Mouse (Mus musculus) midbrain, embryonic 12.5 days (tissue): ENCODE data around the gene Mtrf1l. TPM values are rescaled to one million over a fixed set of nuclear protein-coding genes. Genes with fewer than 3 reads are reported as not detected.

ENCODE experiments used
- ATAC-seq: fragments of 200-750 bp; cut with Nextera tagmentation; 2 replicates; pipeline ENCODE4 v1.8.0; 2017; ENCODE audit warnings: low read depth, moderate TSS enrichment, moderate library complexity; ENCODE audit not compliant: low FRiP score
- H3K27ac ChIP-seq: fragments of 300-500 bp; sonication (generic); replicated peaks from 2 replicates; pipeline ENCODE4 v1.5.1; 2016; ENCODE audit warnings: mild to moderate bottlenecking
- H3K27me3 ChIP-seq: fragments of 300-500 bp; sonication (generic); 2 replicates; pipeline ENCODE4 v1.6.1; 2016; ENCODE audit warnings: mild to moderate bottlenecking
- H3K36me3 ChIP-seq: fragments of 300-500 bp; sonication (generic); 2 replicates; pipeline ENCODE4 v1.6.1; 2016
- H3K4me1 ChIP-seq: fragments of 300-500 bp; sonication (generic); 2 replicates; pipeline ENCODE4 v1.6.1; 2016
- H3K4me2 ChIP-seq: fragments of 300-500 bp; sonication (generic); replicated peaks from 2 replicates; pipeline ENCODE4 v1.6.1; 2016; ENCODE audit warnings: mild to moderate bottlenecking, moderate library complexity
- H3K4me3 ChIP-seq: fragments of 300-500 bp; sonication (generic); 2 replicates; pipeline ENCODE4 v1.5.1; 2016; ENCODE audit warnings: mild to moderate bottlenecking
- H3K9ac ChIP-seq: fragments of 300-500 bp; sonication (generic); replicated peaks from 2 replicates; pipeline ENCODE4 v1.6.1; 2016; ENCODE audit warnings: mild to moderate bottlenecking, moderate library complexity
- H3K9me3 ChIP-seq: fragments of 300-500 bp; sonication (generic); 2 replicates; pipeline ENCODE4 v1.6.1; 2016; ENCODE audit warnings: mild to moderate bottlenecking
- WGBS: fragments of 180-500 bp; shearing (Covaris S2); methylation state at CpG from one replicate; pipeline ENCODE4 v1.1.7; 2016; 5-methylcytosine and 5-hydroxymethylcytosine counted together
- polyA plus RNA-seq: library from polyadenylated mRNA; unstranded; fragments of >200 nt; fragmentation: Nextera tagmentation; extraction: Ambion mirVana; gene quantifications from 2 replicates; pipeline ENCODE4 v1.2.1, GENCODE M21; 2016

The Mtrf1l gene
- 14.5 and 16.2 TPM in 2 replicates for polyA plus RNA-seq

DNA sequence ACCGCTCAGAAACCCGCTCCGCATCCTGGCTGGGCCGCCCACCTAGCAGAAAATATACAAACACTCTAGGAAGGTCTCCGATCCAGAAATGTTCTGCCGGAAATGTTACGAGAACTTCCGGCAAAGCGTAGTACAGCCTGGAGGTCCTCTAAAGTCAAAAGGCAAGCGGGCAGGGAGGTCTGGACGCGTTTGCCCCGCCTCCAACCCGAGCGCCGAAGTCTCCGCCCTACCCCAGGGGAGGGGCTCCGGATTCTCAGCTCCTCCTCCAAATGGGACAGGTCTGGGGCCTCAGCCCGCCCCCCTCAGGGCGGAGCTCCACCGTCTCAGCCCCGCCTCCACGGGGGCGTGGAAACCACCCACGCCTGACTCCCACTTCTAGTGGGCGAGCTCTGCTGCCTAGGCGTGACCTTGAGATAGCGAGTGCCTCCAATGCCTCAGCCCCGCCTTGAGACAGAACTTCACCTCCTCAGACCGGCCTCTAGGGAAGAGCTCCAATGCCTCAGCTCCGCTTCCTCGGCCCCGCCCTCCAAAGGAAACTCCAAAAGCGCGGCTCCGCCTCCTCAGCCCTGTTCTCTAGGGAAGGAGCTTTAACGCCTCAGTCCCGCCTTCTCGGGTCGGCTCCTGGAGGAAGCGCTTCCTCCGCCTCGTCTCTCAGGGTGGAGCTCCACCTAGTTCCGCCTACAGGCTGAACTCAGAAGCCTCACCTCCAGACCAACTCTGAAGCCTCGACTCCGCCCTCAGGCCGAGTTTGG is at the start of gene Mtrf1l:
Mtrf1l (minus strand) TSS at position 171 of the 752 bp plus-strand sequence.
- ATAC-seq: peak; percentile 97
- H3K4me2 ChIP-seq: peak within 1 kb of the TSS; percentile 75
- H3K27me3 ChIP-seq: no peaks in the 10 kb centered on the region
- peaks cover 18% of the 10 kb centered on the region for H3K4me1 ChIP-seq
- peak within 1 kb of the TSS; percentile 83 for H3K27ac ChIP-seq
- H3K9me3 ChIP-seq: no peaks in the 10 kb centered on the region
- under 1% methylated on average over 46 of the region's 47 CpGs for WGBS
- peak within 1 kb of the TSS; percentile 93 for H3K4me3 ChIP-seq
- H3K9ac ChIP-seq: peak within 1 kb of the TSS; percentile 90
- H3K36me3 ChIP-seq: peaks cover 15% of the 10 kb centered on the region

DNA sequence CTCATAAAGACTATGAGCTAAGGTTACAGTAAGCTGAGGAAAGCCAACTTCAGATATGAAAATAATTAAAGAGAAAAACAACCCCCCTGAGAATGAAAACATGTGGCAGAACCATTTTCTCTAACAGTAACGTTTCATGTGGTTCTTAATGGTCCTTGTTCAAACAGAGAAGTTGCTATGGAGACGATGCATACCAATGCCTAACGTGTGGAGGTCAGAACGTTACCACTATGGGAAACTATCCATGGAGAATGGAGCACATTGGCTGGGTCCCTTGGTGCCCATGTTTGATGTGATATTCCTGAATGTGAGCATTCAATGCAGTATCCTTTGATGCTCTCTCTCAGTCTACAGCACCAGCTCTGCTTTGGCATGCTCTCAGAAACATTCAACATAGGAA is 47.4 kb upstream of the Mtrf1l start:
- Histone ChIP-seq H3K27ac (no peak overlapping the region), H3K36me3 (no peaks in the 10 kb centered on the region), H3K9me3 (no peaks in the 10 kb centered on the region), H3K9ac (no peak overlapping the region), H3K27me3 (no peaks in the 10 kb centered on the region), H3K4me2 (no peak overlapping the region), H3K4me1 (no peaks in the 10 kb centered on the region), H3K4me3 (no peak overlapping the region)
- ATAC-seq: no peak
- WGBS: 53% methylated on average over 4 of the region's 4 CpGs

DNA sequence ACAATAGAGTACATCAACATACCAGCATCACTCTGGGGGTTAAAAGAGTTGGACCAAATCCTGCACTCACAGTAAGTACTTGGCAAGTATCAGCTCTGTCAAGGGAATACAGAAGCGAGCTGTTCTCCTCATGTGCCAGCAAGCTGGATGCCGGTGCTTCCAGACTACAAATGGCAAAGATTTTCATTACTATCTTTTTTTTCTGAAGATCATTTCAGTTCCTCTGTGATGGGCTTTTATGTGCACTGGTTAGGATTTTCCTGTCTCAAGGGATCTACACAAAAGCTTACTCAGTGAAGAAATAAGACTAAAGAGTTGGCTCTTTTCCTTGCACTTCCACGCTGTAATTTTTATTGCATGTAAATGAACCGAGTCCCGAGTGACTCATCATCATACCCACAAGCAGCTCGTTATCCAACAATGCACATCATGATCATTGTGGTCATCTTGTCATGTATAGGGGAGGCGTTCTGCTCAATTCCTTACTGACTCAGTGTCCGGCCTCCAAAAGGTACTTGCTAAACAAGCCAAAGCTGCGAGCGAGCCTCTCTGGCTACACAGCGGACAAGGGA is 44.4 kb upstream of the Mtrf1l start:
- no peak for ATAC-seq
- 83% methylated on average over 11 of the region's 11 CpGs for WGBS

DNA sequence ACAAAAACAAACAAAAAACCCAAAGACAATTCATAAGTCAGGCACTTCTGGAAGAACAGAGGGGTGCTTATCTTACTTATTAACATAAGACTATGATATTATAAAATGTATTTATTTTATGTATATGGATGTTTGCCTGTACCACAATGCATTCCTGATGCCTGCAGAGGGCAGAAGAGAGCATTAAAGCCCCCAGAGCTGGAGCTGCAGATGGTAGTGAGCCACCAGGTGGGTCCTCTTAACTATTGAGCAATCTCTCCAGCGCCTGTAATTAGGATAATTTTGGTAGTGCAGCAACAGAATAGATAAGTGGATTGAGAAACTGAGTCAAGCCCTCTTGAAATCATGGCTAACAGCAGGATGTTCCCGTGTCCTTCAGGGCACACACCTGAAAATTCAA is 42.3 kb upstream of the Mtrf1l start:
- H3K9me3 ChIP-seq: no peaks in the 10 kb centered on the region
- 0 out of 2 replicates have a peak, but pooled peaks cover 3% of the 10 kb centered on the region for H3K36me3 ChIP-seq
- no peak overlapping the region for H3K27ac ChIP-seq
- H3K4me2 ChIP-seq: no peak overlapping the region
- WGBS: 59% methylated on average over 2 of the region's 2 CpGs
- H3K27me3 ChIP-seq: no peaks in the 10 kb centered on the region
- ATAC-seq: no peak
- H3K4me3 ChIP-seq: no peak overlapping the region
- H3K9ac ChIP-seq: no peak overlapping the region
- H3K4me1 ChIP-seq: no peaks in the 10 kb centered on the region

More for the DNA sequence above, 44.4 kb upstream of the Mtrf1l start:
- no peaks in the 10 kb centered on the region for H3K36me3 ChIP-seq
- no peaks in the 10 kb centered on the region for H3K27me3 ChIP-seq
- no peaks in the 10 kb centered on the region for H3K9me3 ChIP-seq
- no peaks in the 10 kb centered on the region for H3K4me1 ChIP-seq
- no peak overlapping the region for H3K4me3 ChIP-seq
- H3K27ac ChIP-seq: no peak overlapping the region
- H3K4me2 ChIP-seq: no peak overlapping the region
- no peak overlapping the region for H3K9ac ChIP-seq

DNA sequence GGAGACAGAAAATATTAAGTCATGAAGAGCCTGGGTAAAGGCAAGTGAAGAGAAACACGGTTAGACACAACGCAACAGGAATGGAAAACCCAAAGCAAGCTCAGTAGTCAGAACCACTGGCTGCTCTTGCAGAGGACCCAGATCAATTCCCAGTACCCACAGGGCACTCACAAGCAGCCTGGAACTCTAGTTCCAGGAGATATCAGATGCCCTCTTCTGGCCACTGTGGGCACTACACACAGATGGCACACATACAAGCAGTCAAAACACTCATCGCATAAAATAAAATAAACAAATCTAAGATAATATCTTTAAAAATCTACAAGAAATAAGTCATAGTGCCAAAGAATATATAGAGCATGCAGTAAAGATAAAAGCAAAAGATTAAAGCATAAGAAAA is 39.0 kb upstream of the Mtrf1l start:
- Histone ChIP-seq H3K4me3 (no peak overlapping the region), H3K9me3 (no peaks in the 10 kb centered on the region), H3K4me2 (no peak overlapping the region), H3K36me3 (0 out of 2 replicates have a peak, but pooled peaks cover 3% of the 10 kb centered on the region), H3K27me3 (no peaks in the 10 kb centered on the region), H3K9ac (no peak overlapping the region), H3K4me1 (no peaks in the 10 kb centered on the region), H3K27ac (no peak overlapping the region)
- 96% methylated on average over 3 of the region's 3 CpGs for WGBS
- no peak for ATAC-seq

DNA sequence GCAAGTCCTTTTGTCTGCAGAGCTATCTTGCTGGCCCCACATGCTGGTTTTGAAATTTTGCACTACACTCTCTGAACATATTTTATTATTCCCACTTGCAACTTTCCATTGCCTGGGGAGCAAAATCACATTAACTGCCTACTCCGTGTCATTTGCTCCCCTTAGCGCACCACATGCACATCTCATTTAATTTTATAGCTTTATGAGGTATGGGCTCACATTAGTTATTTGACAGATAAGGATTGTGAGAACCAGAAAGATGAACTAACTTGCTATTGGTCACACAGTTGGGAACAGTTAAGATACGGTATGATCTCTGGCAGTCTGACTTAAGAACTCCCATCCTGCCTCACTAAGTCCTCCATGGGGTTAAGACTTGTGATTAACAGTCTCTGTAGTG is 37.1 kb upstream of the Mtrf1l start:
- Histone ChIP-seq H3K36me3 (0 out of 2 replicates have a peak, but pooled peaks cover 3% of the 10 kb centered on the region), H3K27me3 (no peaks in the 10 kb centered on the region), H3K9me3 (no peaks in the 10 kb centered on the region), H3K4me3 (no peak overlapping the region), H3K4me2 (no peak overlapping the region), H3K27ac (no peak overlapping the region), H3K4me1 (no peaks in the 10 kb centered on the region), H3K9ac (no peak overlapping the region)
- ATAC-seq: no peak
- 94% methylated on average over 3 of the region's 3 CpGs for WGBS

DNA sequence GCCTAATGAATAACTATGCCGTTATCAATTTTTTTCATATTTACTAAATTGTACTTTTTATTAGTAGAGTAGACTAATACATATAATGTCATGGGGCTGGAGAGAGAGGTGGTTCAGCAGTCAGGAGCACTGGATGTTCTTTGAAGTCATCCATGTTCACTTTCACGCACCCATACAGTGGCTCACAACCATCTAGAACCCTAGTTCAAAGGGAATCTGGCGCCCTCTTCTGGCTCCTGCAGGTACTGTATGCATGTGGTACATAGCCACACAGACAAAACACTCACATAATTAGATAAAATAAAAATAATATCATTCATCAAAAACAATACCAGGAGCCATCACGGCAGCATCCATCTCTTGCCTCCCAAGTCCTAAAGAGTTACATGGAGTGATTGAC is 36.0 kb upstream of the Mtrf1l start:
- Histone ChIP-seq H3K9ac (no peak overlapping the region), H3K4me2 (no peak overlapping the region), H3K4me3 (no peak overlapping the region), H3K27ac (no peak overlapping the region), H3K9me3 (no peaks in the 10 kb centered on the region), H3K27me3 (no peaks in the 10 kb centered on the region), H3K4me1 (no peaks in the 10 kb centered on the region), H3K36me3 (0 out of 2 replicates have a peak, but pooled peaks cover 3% of the 10 kb centered on the region)
- 79% methylated on average over 4 of the region's 4 CpGs for WGBS
- ATAC-seq: no peak

DNA sequence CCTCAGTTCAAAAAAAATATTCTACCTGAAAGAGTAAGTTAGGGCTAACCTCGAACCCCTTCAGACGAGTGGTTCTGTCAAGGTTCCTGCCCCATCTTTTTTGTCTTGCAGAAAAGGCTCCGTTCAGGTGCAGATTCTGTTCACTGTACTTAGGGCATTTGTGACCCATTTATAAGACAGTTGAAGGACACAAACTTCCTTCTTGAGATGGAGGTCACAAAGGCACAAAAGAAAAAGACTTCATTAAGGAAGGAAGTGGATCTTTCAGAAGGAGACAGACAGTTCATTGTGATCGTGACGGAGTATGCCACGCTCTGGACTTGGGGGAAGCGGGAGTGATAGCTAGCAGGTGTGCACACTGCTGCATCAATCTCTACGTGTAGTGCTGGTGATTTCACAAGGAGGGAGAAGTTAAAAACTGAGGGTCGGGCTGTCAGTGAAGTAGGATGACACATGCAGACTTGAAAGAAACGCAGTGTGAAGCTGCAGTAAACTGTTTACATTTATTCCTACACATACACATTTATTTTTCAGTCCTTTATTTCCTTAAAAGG is 34.4 kb upstream of the Mtrf1l start:
- Histone ChIP-seq H3K4me2 (no peak overlapping the region), H3K27me3 (no peaks in the 10 kb centered on the region), H3K9me3 (no peaks in the 10 kb centered on the region), H3K36me3 (0 out of 2 replicates have a peak, but pooled peaks cover 3% of the 10 kb centered on the region), H3K4me1 (no peaks in the 10 kb centered on the region), H3K27ac (no peak overlapping the region), H3K4me3 (no peak overlapping the region), H3K9ac (no peak overlapping the region)
- WGBS: 69% methylated on average over 10 of the region's 10 CpGs
- no peak for ATAC-seq

DNA sequence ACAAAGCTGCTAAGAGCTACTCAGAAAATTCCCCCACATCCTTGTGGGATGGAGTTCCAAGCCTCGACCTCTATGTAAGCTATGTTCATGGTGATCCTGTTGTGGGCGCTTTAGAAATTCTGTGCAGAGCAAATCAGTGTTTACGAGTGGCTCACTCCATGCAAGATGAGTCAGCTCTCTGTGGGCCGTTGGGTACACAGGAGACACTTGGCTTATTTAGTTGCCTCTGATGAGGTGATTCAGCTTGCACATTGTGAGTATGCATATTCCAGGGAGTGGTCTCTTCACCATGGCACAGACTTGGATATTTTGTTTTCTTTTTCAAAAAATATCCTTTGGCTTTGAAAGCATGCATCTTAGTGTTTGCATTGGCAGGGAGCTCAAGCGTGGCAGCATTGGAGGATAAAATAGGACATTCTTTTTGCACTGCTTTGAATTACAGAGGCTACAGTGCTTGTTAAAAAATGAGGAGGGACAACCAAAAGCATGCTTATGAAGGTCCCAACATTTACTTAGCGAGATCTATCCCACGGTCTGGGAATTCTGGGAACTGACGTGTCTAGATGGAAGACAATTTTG is 29.7 kb upstream of the Mtrf1l start:
- no peak overlapping the region for H3K4me2 ChIP-seq
- H3K4me3 ChIP-seq: no peak overlapping the region
- H3K9me3 ChIP-seq: no peaks in the 10 kb centered on the region
- no peak overlapping the region for H3K27ac ChIP-seq
- H3K36me3 ChIP-seq: no peaks in the 10 kb centered on the region
- H3K4me1 ChIP-seq: no peaks in the 10 kb centered on the region
- 88% methylated on average over 8 of the region's 8 CpGs for WGBS
- H3K9ac ChIP-seq: no peak overlapping the region
- ATAC-seq: no peak
- no peaks in the 10 kb centered on the region for H3K27me3 ChIP-seq

DNA sequence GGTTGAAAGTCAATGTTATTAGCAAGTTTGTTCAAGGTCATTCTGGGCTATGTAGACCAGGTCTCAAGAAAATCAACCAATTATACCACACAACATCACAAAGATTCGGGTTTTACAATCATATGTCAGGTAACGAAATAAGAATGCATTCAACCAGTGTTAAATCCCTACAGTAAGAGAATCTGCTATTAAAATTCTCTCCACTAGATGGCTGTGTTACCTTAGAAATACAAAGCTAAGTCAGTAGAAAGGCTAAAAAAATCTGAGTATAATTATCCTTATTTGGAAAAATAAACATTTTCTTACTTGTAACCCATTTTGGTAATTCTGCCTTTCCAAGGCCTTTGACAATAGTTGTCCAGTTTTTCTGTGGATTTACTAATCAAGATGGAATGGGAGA is 23.2 kb upstream of the Mtrf1l start:
- 43% methylated on average over 2 of the region's 2 CpGs for WGBS
- H3K36me3 ChIP-seq: no peaks in the 10 kb centered on the region
- no peak overlapping the region for H3K9ac ChIP-seq
- H3K9me3 ChIP-seq: no peaks in the 10 kb centered on the region
- H3K4me3 ChIP-seq: no peak overlapping the region
- H3K4me2 ChIP-seq: no peak overlapping the region
- H3K4me1 ChIP-seq: no peaks in the 10 kb centered on the region
- no peaks in the 10 kb centered on the region for H3K27me3 ChIP-seq
- no peak for ATAC-seq
- H3K27ac ChIP-seq: no peak overlapping the region

DNA sequence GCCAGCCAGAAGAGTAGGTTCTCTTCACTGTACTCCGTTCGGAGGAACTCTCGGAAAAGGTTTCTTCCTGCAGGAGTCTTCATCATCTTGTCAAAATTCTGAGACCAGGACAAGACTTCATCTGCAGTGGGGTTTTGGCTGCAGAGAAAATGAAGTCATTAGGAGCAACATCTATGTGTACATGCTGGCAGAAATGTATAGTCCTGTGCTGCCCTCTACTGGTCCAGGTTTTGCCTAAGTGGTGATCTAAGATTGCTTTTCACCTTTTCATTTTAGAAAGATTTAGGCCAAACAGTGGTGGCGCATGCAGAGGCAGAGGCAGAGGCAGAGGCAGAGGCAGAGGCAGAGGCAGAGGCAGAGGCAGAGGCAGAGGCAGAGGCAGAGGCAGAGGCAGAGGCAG is 17.7 kb upstream of the Mtrf1l start:
- Histone ChIP-seq H3K27ac (no peak overlapping the region), H3K36me3 (no peaks in the 10 kb centered on the region), H3K9ac (no peak overlapping the region), H3K4me2 (no peak overlapping the region), H3K9me3 (no peaks in the 10 kb centered on the region), H3K4me1 (no peaks in the 10 kb centered on the region), H3K27me3 (no peaks in the 10 kb centered on the region), H3K4me3 (no peak overlapping the region)
- 84% methylated on average over 4 of the region's 4 CpGs for WGBS
- ATAC-seq: no peak

DNA sequence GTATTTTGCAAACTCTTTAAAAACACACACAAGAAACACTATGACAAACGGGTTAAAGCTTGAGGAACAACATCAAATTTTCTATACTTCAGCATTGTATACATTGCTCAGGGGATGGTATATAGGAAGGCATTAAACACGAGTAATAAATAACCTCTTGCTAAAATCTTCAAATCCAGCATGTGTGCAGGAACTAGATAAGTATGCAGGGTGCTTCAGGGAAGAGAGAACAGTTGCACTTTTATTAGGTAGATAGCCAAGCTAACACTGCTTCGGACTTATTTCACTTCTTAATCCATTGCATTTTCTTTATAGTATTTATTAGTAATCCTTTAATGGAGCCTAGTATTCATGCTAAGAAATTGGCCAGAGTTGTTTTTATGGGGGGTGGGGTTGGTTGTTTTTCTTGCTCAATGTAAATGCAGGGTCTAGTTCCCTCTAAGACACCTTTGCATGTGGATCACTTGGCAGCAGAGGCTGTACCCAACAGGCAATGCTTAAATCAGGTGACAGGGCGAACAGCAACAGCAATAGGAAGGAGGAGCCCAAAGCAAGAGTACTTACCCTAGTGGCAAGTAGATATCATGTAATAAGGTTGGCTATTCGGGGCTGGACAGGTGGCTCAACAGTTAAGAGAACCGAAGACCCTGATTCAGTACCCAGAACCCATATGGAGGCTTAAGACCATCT is 2.8 kb upstream of the Mtrf1l start:
- H3K4me1 ChIP-seq: peaks cover 17% of the 10 kb centered on the region
- no peak overlapping the region for H3K27ac ChIP-seq
- no peaks in the 10 kb centered on the region for H3K27me3 ChIP-seq
- H3K4me2 ChIP-seq: no peak overlapping the region
- ATAC-seq: no peak
- H3K9me3 ChIP-seq: no peaks in the 10 kb centered on the region
- H3K9ac ChIP-seq: no peak overlapping the region
- WGBS: 81% methylated on average over 6 of the region's 6 CpGs
- H3K4me3 ChIP-seq: no peak overlapping the region
- no peaks in the 10 kb centered on the region for H3K36me3 ChIP-seq
